Mouse (Mus musculus) kidney, postnatal 14 days (tissue): ENCODE measurements at regions not wholly inside any gene's neighbourhood (a gene's known extent, or its start where the extent isn't known, plus 50 kb on each side); places are given as distances from the start of the nearest gene placed in this dataset.

Experiments used
- DNase-seq: peaks from one replicate; pipeline ENCODE4 v3.0.0; 2022; ENCODE audit warnings: mixed read lengths

DNA sequence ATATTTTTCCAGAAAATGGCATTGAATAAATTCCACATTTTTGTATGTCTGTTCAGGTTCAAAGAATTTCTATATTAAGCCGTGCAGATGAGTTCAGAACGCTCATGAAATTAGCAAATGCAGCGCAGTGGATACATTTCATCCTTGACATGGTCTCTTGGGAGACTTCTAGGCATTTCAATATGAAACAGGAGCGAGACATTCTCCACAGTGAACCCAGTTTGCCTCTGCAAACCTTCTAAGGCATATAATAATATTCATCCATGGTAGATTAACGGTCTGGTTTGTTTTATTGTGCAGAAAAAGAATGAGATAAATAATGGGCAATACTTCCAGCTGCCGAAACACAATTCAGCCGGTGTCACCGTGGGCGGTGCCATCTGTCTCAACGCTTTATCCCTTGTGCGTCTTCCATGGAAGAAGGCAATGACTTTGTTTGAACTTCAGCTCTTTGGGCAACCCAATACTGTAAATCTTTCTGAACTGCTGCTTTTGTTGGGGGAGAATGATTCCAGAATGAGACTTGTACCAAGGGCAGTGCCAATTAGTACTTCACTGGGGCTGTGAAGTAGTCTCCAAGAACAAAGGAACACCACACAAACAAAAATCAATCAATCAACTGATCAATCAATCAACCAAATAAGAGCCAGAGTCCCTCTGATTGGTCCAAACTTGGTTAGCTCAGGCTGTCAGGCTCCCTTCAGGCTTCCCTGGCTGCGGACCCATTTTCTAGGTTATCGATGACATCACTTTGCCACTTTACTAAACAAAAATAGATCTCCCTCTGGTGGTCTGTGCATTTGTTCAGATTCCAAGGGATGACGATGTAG, 326.0 kb downstream of the Ice1 start:
- no peak for DNase-seq

DNA sequence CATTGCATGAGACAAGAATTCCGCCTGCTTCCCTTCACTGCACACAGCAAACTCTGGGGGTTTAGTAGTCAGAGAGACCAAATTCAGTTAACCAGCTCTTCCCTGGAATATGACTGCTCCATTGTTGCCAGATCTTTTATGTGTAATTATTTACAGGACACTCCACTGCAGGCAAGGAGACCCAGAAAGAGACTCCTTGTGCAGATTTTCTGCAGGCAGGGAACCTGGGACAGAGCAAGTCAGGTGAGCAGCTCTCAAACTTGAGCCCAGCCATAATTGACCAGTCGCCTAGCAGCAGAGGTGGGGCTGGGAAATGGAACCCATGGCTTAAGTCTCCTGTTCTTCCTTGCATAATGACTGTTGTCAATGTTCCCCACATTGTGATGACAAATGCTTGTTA, 324.2 kb downstream of the Ice1 start:
- DNase-seq = no peak

DNA sequence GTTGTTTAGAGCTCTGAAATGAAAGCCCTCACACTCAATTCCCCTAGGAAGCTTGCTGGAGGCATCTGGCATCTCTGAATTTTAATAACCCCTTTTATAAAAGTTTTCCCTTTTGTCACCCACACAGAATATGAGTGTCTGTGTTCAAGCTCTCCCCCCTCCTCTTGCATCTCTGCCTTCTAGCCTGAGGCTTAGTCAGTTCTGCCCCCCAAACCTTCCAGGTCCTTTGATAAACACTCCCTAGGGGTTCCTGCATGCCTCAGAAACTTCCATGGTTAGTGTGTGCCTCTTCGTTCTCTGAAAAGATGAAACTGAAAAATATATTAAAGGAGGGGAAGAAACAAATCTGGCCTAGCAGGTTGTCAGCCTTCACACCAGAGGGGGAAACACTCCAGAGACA, 313.9 kb downstream of the Ice1 start:
- DNase-seq = no peak

GRCm38 (mm10) chr13:70336069-70336468, 301.4 kb downstream of the Ice1 start:
- no peak for DNase-seq

GRCm38 (mm10) chr13:70340437-70340836, 297.0 kb downstream of the Ice1 start:
- DNase-seq = no peak

GRCm38 (mm10) chr13:70343191-70343734, 294.2 kb downstream of the Ice1 start:
- DNase-seq = no peak

- DNase-seq = peak; percentile 19
Observed at GRCm38 (mm10) chr13:70343911-70344310, 293.5 kb downstream of the Ice1 start.

- DNase-seq = no peak
Observed at GRCm38 (mm10) chr13:70344311-70344710, 293.1 kb downstream of the Ice1 start.

DNA sequence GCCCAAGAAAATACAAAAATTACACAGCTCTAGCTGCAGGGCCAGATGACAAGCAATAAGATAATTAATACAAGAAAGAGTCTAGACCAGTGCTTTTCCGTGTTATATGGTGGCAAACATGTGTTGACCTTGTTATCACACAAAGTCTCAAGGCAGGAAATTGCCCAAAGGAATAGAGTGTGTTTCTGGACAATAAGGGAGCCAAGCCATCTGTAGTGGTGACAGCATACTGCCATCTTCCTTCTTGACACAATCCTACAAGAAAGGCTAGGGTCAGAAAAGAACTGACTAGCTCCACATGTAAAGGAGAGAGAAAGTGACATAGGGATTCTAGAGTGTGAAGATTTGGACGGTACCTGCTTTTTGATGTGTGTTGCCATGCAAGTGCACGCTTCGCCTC, 289.0 kb downstream of the Ice1 start:
- DNase-seq = no peak

GRCm38 (mm10) chr13:70348965-70349364, 288.5 kb downstream of the Ice1 start:
- no peak for DNase-seq

DNA sequence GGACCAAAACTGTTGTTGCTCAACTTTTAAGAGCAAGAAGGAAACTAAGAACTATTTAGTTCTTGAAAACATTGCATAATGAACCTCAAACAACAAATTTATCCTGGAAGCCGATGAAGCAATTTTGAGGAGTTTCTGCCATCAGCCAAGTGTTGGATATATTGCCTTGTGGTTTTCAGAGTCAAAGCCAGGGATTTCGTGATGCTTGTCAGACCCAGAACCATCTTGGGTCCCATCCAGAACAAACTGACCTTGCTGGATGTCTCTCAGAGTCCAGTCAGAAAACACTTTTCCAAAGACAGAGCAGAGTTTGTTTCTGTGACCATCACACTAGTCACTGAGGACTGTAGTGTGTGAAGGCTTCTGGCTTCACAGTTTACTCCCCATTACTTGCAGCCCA, 267.8 kb downstream of the Ice1 start:
- DNase-seq = peak; percentile 31

DNA sequence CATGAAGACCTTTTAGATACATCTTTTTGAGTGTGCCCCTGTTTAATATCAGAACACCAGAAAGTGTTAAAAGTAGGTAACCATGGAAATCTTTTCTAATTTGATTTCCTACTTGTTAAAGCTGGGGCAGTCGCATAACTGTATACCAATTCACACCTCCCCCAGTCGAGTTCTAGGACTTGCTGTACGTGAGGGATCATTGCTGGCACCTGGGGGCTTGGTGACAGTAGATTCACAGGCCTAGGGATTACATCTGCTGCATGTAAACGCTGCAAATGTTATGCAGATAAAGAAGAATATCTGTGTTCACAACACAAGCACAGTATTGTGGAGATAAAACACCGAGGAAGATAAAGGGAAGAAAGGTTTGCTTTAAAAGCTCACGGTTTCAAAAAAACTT, 256.7 kb downstream of the Ice1 start:
- no peak for DNase-seq

DNA sequence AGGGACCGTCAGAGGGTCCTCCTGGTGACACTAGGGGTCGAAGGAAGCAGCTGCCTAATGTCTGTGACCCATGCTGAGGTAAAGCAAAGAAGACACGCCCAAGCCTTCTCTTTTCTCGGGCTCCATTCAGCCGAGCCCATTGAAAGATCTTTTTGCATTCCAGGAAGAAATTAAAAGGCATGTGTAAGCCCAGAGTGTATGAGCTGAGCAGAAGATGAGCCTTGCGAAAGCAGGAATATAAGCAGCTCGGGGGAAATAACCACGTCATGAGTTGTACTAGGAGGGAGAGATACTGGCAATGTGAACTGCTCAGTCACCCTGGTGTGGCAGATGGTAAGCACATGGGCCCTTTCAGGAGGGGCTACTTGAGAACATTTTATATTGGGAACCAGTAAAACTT, 252.1 kb downstream of the Ice1 start:
- DNase-seq = no peak

DNA sequence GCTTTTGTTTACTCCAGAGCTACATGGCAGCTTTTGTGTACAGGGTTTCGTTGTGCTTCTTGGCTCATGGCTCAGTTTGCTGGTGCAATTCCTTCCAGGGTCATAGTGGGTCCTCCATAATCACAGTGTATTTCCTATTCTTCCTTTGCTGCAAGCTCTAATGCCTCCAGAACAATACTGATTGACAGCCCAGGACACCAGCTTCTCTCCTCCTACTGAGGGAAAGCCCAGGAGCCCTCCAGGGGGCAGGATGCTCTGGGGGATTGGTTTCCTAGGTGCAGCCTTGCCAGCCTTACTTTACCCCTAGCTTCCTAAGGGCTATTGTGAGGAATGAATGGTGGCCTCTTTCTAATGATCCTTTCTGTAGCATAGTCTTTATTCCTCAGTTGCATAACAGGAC, 224.6 kb downstream of the Ice1 start:
- no peak for DNase-seq

DNA sequence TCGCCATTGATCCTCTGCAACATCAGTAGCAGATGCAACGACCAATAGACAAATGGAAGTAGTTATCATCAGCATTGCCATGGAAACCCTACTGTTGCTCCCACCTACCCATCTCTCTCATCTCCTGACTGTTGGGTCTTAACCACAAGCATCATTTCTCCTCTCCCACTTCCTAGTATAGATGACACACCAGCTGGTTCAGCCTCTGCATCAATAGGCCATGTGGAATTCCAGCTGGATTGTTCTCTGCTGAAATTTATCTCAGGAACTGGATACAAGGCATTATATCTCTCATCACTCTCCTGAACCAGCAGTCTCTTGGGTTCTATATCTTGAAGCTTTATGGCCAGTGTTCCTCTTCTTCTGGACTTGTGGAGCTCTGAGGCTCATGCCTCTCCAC, 219.3 kb downstream of the Ice1 start:
- no peak for DNase-seq

GRCm38 (mm10) chr13:70439419-70439818, 198.0 kb downstream of the Ice1 start:
- DNase-seq = no peak

DNA sequence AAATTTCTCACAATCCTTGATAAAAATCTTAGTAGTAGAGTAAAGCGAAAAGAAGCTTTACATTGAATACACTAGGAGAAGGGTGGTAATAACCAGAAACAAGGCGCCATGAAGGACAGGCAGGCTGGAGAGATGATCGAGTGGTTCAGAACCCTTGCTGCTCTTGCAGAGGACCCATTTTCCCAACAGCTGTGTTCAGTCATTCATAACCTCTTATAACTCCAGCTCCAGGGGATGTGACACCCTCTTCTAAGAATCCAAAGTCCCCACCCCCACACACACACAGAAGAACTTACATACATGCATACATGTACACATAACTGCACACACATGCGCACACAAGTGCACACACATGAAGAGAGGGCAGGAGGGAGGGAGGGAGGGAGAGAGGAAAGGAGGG, 190.5 kb downstream of the Ice1 start:
- no peak for DNase-seq

- no peak for DNase-seq
Observed at GRCm38 (mm10) chr13:70454592-70455390, 182.6 kb downstream of the Ice1 start.

GRCm38 (mm10) chr13:70458406-70458805, 179.0 kb downstream of the Ice1 start:
- DNase-seq = no peak

DNA sequence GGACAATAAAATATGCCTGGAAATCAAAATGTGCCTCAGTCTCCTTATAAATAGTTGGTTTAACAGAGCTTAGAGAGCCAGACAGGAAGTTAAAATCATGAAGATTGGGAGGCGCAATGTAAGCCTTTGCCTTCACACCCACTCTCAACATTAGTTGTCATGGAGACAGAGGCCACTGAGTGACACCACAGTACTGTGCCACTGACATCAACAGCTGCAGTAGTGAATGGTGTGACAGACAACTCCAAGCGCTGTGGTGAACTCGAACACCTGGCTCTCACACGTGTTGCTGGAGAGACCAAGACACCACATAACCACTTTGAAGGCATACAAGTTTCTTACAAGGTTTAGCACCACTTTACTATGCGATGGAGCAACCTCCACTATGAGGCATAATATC, 172.4 kb downstream of the Ice1 start:
- DNase-seq = no peak

GRCm38 (mm10) chr13:70474746-70475145, 162.7 kb downstream of the Ice1 start:
- DNase-seq = no peak

DNA sequence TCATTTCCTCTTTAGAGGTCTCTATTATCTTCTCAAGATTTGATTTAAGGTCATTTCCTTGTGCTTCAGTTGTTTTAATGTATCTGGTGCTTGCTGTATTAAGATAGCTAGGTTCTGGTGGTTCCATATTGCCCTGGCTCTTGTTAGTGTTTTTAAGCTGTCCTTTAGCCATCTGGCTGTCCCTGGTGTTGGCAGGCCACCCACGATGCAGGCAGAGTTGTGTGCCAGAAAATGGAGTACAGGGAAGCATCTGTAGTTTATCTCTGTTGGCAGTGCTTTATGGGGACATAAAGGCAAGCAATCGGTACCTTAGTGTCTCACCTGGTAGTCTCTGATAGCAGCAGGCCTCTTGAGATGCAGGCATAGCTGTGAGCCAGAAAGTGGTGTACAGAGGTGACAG, 162.1 kb downstream of the Ice1 start:
- DNase-seq = no peak

DNA sequence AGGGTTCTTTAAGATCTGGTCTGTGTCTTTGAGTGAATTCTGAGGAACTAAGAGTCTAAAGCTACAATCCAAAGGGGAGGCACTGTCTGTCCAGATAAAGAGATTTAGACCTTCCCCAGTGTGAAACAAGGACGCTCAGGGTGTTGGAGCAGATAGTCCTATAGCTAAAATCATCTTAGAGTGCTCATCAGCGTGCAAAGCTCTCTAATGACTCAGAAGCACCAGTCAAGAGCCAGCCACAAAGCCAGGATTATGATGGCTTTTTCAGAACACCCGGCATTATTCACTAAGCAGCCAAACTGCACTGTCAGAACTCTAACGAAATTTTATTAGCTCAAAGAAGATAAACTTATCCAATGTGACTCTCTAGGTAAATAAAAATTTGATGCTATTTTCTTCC, 138.1 kb downstream of the Ice1 start:
- DNase-seq = no peak
